In the genomic region with DNA sequence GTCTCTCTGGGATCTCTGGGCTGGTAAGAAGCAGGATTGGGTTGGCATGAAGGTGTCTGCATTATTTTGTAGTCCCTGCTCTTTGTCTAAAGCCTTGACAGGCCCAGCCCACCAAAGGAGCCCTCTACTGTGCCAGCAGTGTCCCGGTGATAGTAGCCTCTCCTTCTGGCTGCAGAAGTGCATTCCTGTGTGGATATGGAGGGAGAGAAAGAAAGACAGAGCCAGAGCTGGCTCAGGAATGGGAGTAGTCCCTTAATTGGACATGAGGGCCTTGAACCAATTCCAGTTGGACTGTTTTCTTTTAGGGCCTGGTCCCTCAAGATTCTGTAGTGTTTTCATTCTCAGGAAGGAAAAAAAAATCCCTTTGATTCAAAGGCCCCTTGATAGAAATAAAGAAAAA, we compare ENCODE assay signal across 22 mouse cellular contexts. TPM values are rescaled to one million over a fixed set of nuclear protein-coding genes. Genes with fewer than 3 reads are reported as not detected.
DNase-seq lines count a peak whose midpoint lies in the region; ATAC-seq lines count a peak whose summit lies in the region.
"Had no signal": no experiment of that assay in that cellular context is flagged by ENCODE, and none has a peak within 500 bp of the region (broad histone marks: within the 10 kb centered on the region; RNA-seq: fewer than 3 reads in every experiment).

No protein-coding gene starts in this region.

- DNase-seq in limb, embryonic 10.5 days (ENCODE audit: low spot score) = no peak
- DNase-seq in kidney, adult 9 months = no peak
- no peak for DNase-seq in thymus, postnatal 10 days (ENCODE audit: low spot score in 2 of 2)
- DNase-seq: adrenal gland, adult 8-10 months; cerebellum, adult 2 months; cerebellum, postnatal 25 days; gastrocnemius, postnatal 10 days; kidney, postnatal 36 days; liver, postnatal 0 days; lung, postnatal 10 days; thymus, postnatal 14 days had no signal

- H3K9me3 ChIP-seq in heart, embryonic 13.5 days = no peaks in the 10 kb centered on the region
- H3K9me3 ChIP-seq in heart, embryonic 11.5 days (replicated peaks; ENCODE audit: control insufficient read depth, low read length) = no peaks in the 10 kb centered on the region
- H3K9me3 ChIP-seq in limb, embryonic 12.5 days = no peaks in the 10 kb centered on the region
- H3K9me3 ChIP-seq in limb, embryonic 10.5 days (replicated peaks) = no peaks in the 10 kb centered on the region
- H3K9me3 ChIP-seq in intestine, embryonic 15.5 days = no peaks in the 10 kb centered on the region
- H3K9me3 ChIP-seq in limb, embryonic 15.5 days = no peaks in the 10 kb centered on the region
- H3K9me3 ChIP-seq: embryonic facial prominence, embryonic 12.5 days; forebrain, embryonic 12.5 days; stomach, embryonic 15.5 days had no signal

- no peak overlapping the region for H3K4me2 ChIP-seq in heart, embryonic 13.5 days
- no peak overlapping the region for H3K4me2 ChIP-seq in heart, embryonic 11.5 days
- no peak overlapping the region for H3K4me2 ChIP-seq in limb, embryonic 12.5 days
- no peak overlapping the region for H3K4me2 ChIP-seq in intestine, embryonic 15.5 days (replicated peaks)
- no peak overlapping the region for H3K4me2 ChIP-seq in limb, embryonic 15.5 days
- H3K4me2 ChIP-seq: embryonic facial prominence, embryonic 12.5 days; forebrain, embryonic 12.5 days; liver, embryonic 11.5 days; midbrain, embryonic 11.5 days; stomach, embryonic 15.5 days had no signal

- no peak overlapping the region for H3K9ac ChIP-seq in heart, embryonic 13.5 days
- H3K9ac ChIP-seq in heart, embryonic 11.5 days (ENCODE audit: low read depth, low read length) = no peak overlapping the region
- H3K9ac ChIP-seq in limb, embryonic 12.5 days (replicated peaks) = no peak overlapping the region
- H3K9ac ChIP-seq in intestine, embryonic 15.5 days = no peak overlapping the region
- H3K9ac ChIP-seq in limb, embryonic 15.5 days = no peak overlapping the region
- H3K9ac ChIP-seq: embryonic facial prominence, embryonic 12.5 days; forebrain, embryonic 12.5 days; liver, postnatal 0 days; stomach, embryonic 15.5 days had no signal

- ATAC-seq in heart, embryonic 13.5 days (ENCODE audit: extremely low read depth, insufficient number of reproducible peaks, low FRiP score, low TSS enrichment) = no peak; the same call in 1 of the 2 replicates
- ATAC-seq in heart, embryonic 11.5 days (replicated peaks; ENCODE audit: insufficient number of reproducible peaks, low FRiP score, low TSS enrichment) = no peak
- ATAC-seq in limb, embryonic 12.5 days (ENCODE audit: insufficient number of reproducible peaks, insufficient read depth, low FRiP score, low TSS enrichment, low read depth) = no peak
- ATAC-seq in intestine, embryonic 15.5 days = peak; percentile 62; the same call in 1 of the 2 replicates
- ATAC-seq in limb, embryonic 15.5 days (ENCODE audit: insufficient number of reproducible peaks, low FRiP score, low TSS enrichment, low read depth) = 0 out of 2 replicates have a peak, but pooled peaks have one; percentile 16
- ATAC-seq: activated CD4-positive, CD25-positive, alpha-beta regulatory T cell, adult 4 months; liver, postnatal 0 days had no signal

- no peaks in the 10 kb centered on the region for H3K36me3 ChIP-seq in heart, embryonic 13.5 days
- no peaks in the 10 kb centered on the region for H3K36me3 ChIP-seq in heart, embryonic 11.5 days (ENCODE audit: control insufficient read depth, insufficient read depth, low read length)
- no peaks in the 10 kb centered on the region for H3K36me3 ChIP-seq in limb, embryonic 12.5 days
- H3K36me3 ChIP-seq in limb, embryonic 10.5 days = no peaks in the 10 kb centered on the region
- H3K36me3 ChIP-seq in intestine, embryonic 15.5 days = no peaks in the 10 kb centered on the region
- H3K36me3 ChIP-seq in limb, embryonic 15.5 days = no peaks in the 10 kb centered on the region
- H3K36me3 ChIP-seq: embryonic facial prominence, embryonic 12.5 days; forebrain, embryonic 12.5 days; stomach, embryonic 15.5 days had no signal

- peaks cover 39% of the 10 kb centered on the region for H3K4me1 ChIP-seq in heart, embryonic 13.5 days
- peaks cover 25% of the 10 kb centered on the region for H3K4me1 ChIP-seq in heart, embryonic 11.5 days (ENCODE audit: control insufficient read depth, insufficient read depth, low read length)
- H3K4me1 ChIP-seq in limb, embryonic 12.5 days (replicated peaks) = peaks cover 21% of the 10 kb centered on the region
- peaks cover 5% of the 10 kb centered on the region; the same call in 1 of the 2 replicates for H3K4me1 ChIP-seq in limb, embryonic 10.5 days
- H3K4me1 ChIP-seq in intestine, embryonic 15.5 days (replicated peaks) = no peaks in the 10 kb centered on the region
- peaks cover 18% of the 10 kb centered on the region for H3K4me1 ChIP-seq in limb, embryonic 15.5 days
- H3K4me1 ChIP-seq: embryonic facial prominence, embryonic 12.5 days; stomach, embryonic 15.5 days had no signal

- 8% methylated on average over 1 of the region's 1 CpGs for WGBS in heart, embryonic 13.5 days
- 0% methylated on average over 1 of the region's 1 CpGs for WGBS in heart, embryonic 11.5 days (ENCODE audit: insufficient replicate concordance)
- WGBS in limb, embryonic 12.5 days = 27% methylated on average over 1 of the region's 1 CpGs
- 24% methylated on average over 1 of the region's 1 CpGs for WGBS in limb, embryonic 10.5 days
- WGBS in intestine, embryonic 15.5 days = 38% methylated on average over 1 of the region's 1 CpGs
- WGBS in limb, embryonic 15.5 days = 25% methylated on average over 1 of the region's 1 CpGs

- H3K27ac ChIP-seq in heart, embryonic 13.5 days (replicated peaks) = peak overlapping the region; percentile 76
- no peak overlapping the region for H3K27ac ChIP-seq in heart, embryonic 11.5 days (ENCODE audit: low read depth, low read length)
- peak overlapping the region; percentile 56; the same call in 1 of the 2 replicates for H3K27ac ChIP-seq in limb, embryonic 12.5 days
- no peak overlapping the region for H3K27ac ChIP-seq in limb, embryonic 10.5 days
- no peak overlapping the region for H3K27ac ChIP-seq in intestine, embryonic 15.5 days
- peak overlapping the region; percentile 57; the same call in 1 of the 2 replicates for H3K27ac ChIP-seq in limb, embryonic 15.5 days
- H3K27ac ChIP-seq: embryonic facial prominence, embryonic 12.5 days; forebrain, embryonic 12.5 days; stomach, embryonic 15.5 days had no signal

- no peaks in the 10 kb centered on the region for H3K27me3 ChIP-seq in heart, embryonic 13.5 days (replicated peaks)
- no peaks in the 10 kb centered on the region for H3K27me3 ChIP-seq in heart, embryonic 11.5 days (ENCODE audit: control insufficient read depth, insufficient read depth, low read length)
- peaks cover 13% of the 10 kb centered on the region for H3K27me3 ChIP-seq in limb, embryonic 12.5 days
- peaks cover 15% of the 10 kb centered on the region; the same call in 1 of the 2 replicates for H3K27me3 ChIP-seq in limb, embryonic 10.5 days (ENCODE audit: low read depth, poor library complexity, severe bottlenecking)
- H3K27me3 ChIP-seq in intestine, embryonic 15.5 days (replicated peaks) = no peaks in the 10 kb centered on the region
- 0 out of 2 replicates have a peak, but pooled peaks cover 3% of the 10 kb centered on the region for H3K27me3 ChIP-seq in limb, embryonic 15.5 days
- H3K27me3 ChIP-seq: embryonic facial prominence, embryonic 12.5 days; stomach, embryonic 15.5 days had no signal

- no peak overlapping the region for H3K4me3 ChIP-seq in heart, embryonic 13.5 days
- H3K4me3 ChIP-seq in heart, embryonic 11.5 days (ENCODE audit: low read depth, low read length) = no peak overlapping the region
- H3K4me3 ChIP-seq in limb, embryonic 12.5 days (replicated peaks) = no peak overlapping the region
- H3K4me3 ChIP-seq in limb, embryonic 10.5 days = no peak overlapping the region
- no peak overlapping the region for H3K4me3 ChIP-seq in intestine, embryonic 15.5 days (replicated peaks)
- H3K4me3 ChIP-seq in limb, embryonic 15.5 days = no peak overlapping the region
- H3K4me3 ChIP-seq: embryonic facial prominence, embryonic 12.5 days; forebrain, embryonic 12.5 days; stomach, embryonic 15.5 days had no signal

RNA-seq across cellular contexts. Expression of a gene that starts 6.4 kb away (rescaled TPM):
- 25.6 and 30.8 TPM in 2 replicates for polyA plus RNA-seq in heart, embryonic 13.5 days (2015; fragmentation: Nextera tagmentation; extraction: Ambion mirVana)
- 19.1 and 22.8 TPM in 2 replicates for polyA plus RNA-seq in heart, embryonic 11.5 days (2014; fragmentation: Nextera tagmentation; extraction: Ambion mirVana)
- polyA plus RNA-seq in limb, embryonic 12.5 days (2016; fragmentation: Nextera tagmentation; extraction: Ambion mirVana) = 2.4 and 2.7 TPM in 2 replicates
- 1.9 and 2.0 TPM in 2 replicates for polyA plus RNA-seq in limb, embryonic 10.5 days (2016; fragmentation: Nextera tagmentation; extraction: Ambion mirVana)
- polyA plus RNA-seq in intestine, embryonic 15.5 days (2015; fragmentation: Nextera tagmentation; extraction: Ambion mirVana) = 5.2 and 6.1 TPM in 2 replicates
- 2.5 and 2.8 TPM in 2 replicates for polyA plus RNA-seq in limb, embryonic 15.5 days (2015; fragmentation: Nextera tagmentation; extraction: Ambion mirVana)

Comparison
In these comparisons a context has a peak if more than half of its experiments do, and no peak if none do; other contexts are left out.
1. ATAC-seq: peak in intestine, embryonic 15.5 days (single experiment) and limb, embryonic 15.5 days (single experiment); none in heart, embryonic 13.5 days (single experiment), heart, embryonic 11.5 days (single experiment) and limb, embryonic 12.5 days (single experiment).
2. H3K27ac ChIP-seq: peak in heart, embryonic 13.5 days (single experiment), limb, embryonic 12.5 days (single experiment) and limb, embryonic 15.5 days (single experiment); none in heart, embryonic 11.5 days (single experiment), limb, embryonic 10.5 days (single experiment) and intestine, embryonic 15.5 days (single experiment).